In genomic region chr2:138215561-138215960, GRCm38 (mm10) we compare ENCODE assay signal across 9 mouse cellular contexts. TPM values are rescaled to one million over a fixed set of nuclear protein-coding genes. Genes with fewer than 3 reads are reported as not detected.
DNase-seq lines count a peak whose midpoint lies in the region; ATAC-seq and TF ChIP-seq lines count a peak whose summit lies in the region.
"Had no signal": no experiment of that assay in that cellular context is flagged by ENCODE, and none has a peak within 500 bp of the region (broad histone marks: within the 10 kb centered on the region; RNA-seq: fewer than 3 reads in every experiment).

No protein-coding gene starts in this region.

- 12% methylated on average over 2 of the region's 2 CpGs for WGBS in kidney, adult 2 months

- TF ChIP-seq CTCF in kidney, adult 2 months (conservative IDR thresholded peaks at IDR 0.05; ENCODE audit: insufficient read depth, insufficient read length, low read depth, low read length): no peak

- no peak for TF ChIP-seq POLR2A in kidney, adult 2 months (IDR thresholded peaks at IDR 0.05; ENCODE audit: low read depth, low read length)

- 0 out of 2 replicates have a peak, but pooled peaks cover 2% of the 10 kb centered on the region for H3K4me1 ChIP-seq in kidney, adult 2 months (ENCODE audit: control insufficient read depth, insufficient read depth, low read length)
- H3K4me1 ChIP-seq: neural tube, embryonic 12.5 days had no signal

- intact Hi-C loops in left cerebral cortex, postnatal 4 days (cut with DNase I): no loop called here

- H3K27ac ChIP-seq in kidney, adult 2 months (ENCODE audit: insufficient read depth, low read depth, low read length): no peak overlapping the region
- H3K27ac ChIP-seq: neural tube, embryonic 12.5 days had no signal

- DNase-seq in NIH3T3 (ENCODE audit: low read depth): peak; percentile 5
- DNase-seq in adrenal gland, adult 8-10 months: peak; percentile 10
- peak; percentile 79 for DNase-seq in gastrocnemius, postnatal 25 days
- peak; percentile 75 for DNase-seq in kidney, adult 2 months
- DNase-seq in left cerebral cortex, postnatal 4 days: peak; percentile 65
- peak; percentile 16 for DNase-seq in right cerebral cortex, postnatal 14 days
- no peak for DNase-seq in neural tube, embryonic 10.5 days (ENCODE audit: extremely low spot score, low spot score)

- ATAC-seq in inflammation-experienced regulatory T-cells, adult 6 months: no peak

- no peaks in the 10 kb centered on the region for H3K36me3 ChIP-seq in kidney, adult 2 months (ENCODE audit: control insufficient read depth, insufficient read depth, low read length)
- H3K36me3 ChIP-seq: neural tube, embryonic 12.5 days had no signal

- no peaks in the 10 kb centered on the region for H3K27me3 ChIP-seq in kidney, adult 2 months (replicated peaks; ENCODE audit: control insufficient read depth, insufficient read depth, low read length)
- H3K27me3 ChIP-seq: neural tube, embryonic 12.5 days had no signal

- no peak overlapping the region for H3K4me3 ChIP-seq in kidney, adult 2 months (ENCODE audit: insufficient read depth, low read depth, low read length)
- H3K4me3 ChIP-seq: neural tube, embryonic 12.5 days had no signal

RNA-seq across cellular contexts. Expression of gene Btbd3, which starts 40.8 kb away (rescaled TPM):
- 10 to 100 TPM; 18.9 to 23.2 (median 21.9) TPM for total RNA-seq in adrenal gland, adult 8-10 months (2022)
- total RNA-seq in gastrocnemius, postnatal 25 days (2021): 10 to 100 TPM; 10.1 TPM
- 6.7 and 6.9 TPM in 2 replicates for polyA plus RNA-seq in kidney, adult 2 months (2012; rRNA removed)
- total RNA-seq in left cerebral cortex, postnatal 4 days (2021): 10 to 100 TPM; 64.2 to 72.0 TPM
- not detected for polyA plus RNA-seq in inflammation-experienced regulatory T-cells, adult 6 months (2017; shearing (Covaris generic))
